Mouse (Mus musculus) heart, postnatal 36 days (tissue): Measurements from ENCODE around the gene Aifm3. TPM values are rescaled to one million over a fixed set of nuclear protein-coding genes. Genes with fewer than 3 reads are reported as not detected.
"Not testable (repeated sequence)": the region's sequence is repeated elsewhere in the genome, so short reads cannot be mapped to it uniquely, and the experiment has no call there.

Source experiments
- DNase-seq, 2 experiments: peaks; one replicate each; pipeline ENCODE4 v3.0.0; 2021 to 2022
- intact Hi-C: fragments of 180-260 bp; cut with DNase I; formaldehyde crosslinking; loops from one replicate; pipeline ENCODE4 v1.15.1; 2025
- total RNA-seq, 2 experiments: library from RNA; stranded (reverse); gene quantifications; 2 replicates each; pipeline ENCODE4 v1.2.3; 2021

Gene Aifm3
- total RNA-seq, 2 experiments from 2014 or later: 0.11 TPM; not detected in 1

GRCm38 (mm10) chr16:17496499-17497305, 7.3 kb downstream of the Aifm3 start:
- peak; percentile 24 to 45 for DNase-seq

GRCm38 (mm10) chr16:17499249-17499883, 10.0 kb downstream of the Aifm3 start:
- no peak for DNase-seq
- intact Hi-C loops: no loop called here

More at GRCm38 (mm10) chr16:17496499-17497305, 7.3 kb downstream of the Aifm3 start:
- intact Hi-C loops: no loop called here

GRCm38 (mm10) chr16:17502681-17503080, 13.3 kb downstream of the Aifm3 start:
- intact Hi-C loops: no loop called here
- no peak for DNase-seq

- intact Hi-C loops: loop anchor here (2.0 kb wide), 1 partner anchor 54 kb away; no protein-coding TSS in a partner anchor
- DNase-seq: no peak
Observed at GRCm38 (mm10) chr16:17507018-17507552, 17.7 kb downstream of the Aifm3 start.

GRCm38 (mm10) chr16:17508031-17508430, 18.6 kb downstream of the Aifm3 start:
- intact Hi-C loops: loop anchor here (2.0 kb wide), 2 partner anchors 23 to 103 kb away; partner anchors contain the start of genes Snap29 and Thap7
- DNase-seq: not testable (repeated sequence)

- DNase-seq: peak; percentile 88 to 93
- intact Hi-C loops: loop anchor here (2.0 kb wide), 2 partner anchors 22 to 104 kb away; partner anchors contain the start of genes Snap29 and Thap7
Observed at GRCm38 (mm10) chr16:17508546-17509239, 19.3 kb downstream of the Aifm3 start, which contains the start of gene Lztr1. Gene Lztr1 (plus strand): TSS chr16:17508688.

- intact Hi-C loops: loop anchor here (2.0 kb wide), 2 partner anchors 22 to 104 kb away; partner anchors contain the start of genes Snap29 and Thap7
- DNase-seq: no peak
Observed at GRCm38 (mm10) chr16:17509240-17509597, 19.8 kb downstream of the Aifm3 start.

- intact Hi-C loops: no loop called here
- DNase-seq: no peak
Observed at GRCm38 (mm10) chr16:17510143-17510542, 20.7 kb downstream of the Aifm3 start.

GRCm38 (mm10) chr16:17510686-17511085, 21.3 kb downstream of the Aifm3 start:
- no peak for DNase-seq
- intact Hi-C loops: no loop called here

- intact Hi-C loops: no loop called here
- no peak for DNase-seq
Observed at GRCm38 (mm10) chr16:17511431-17511830, 22.0 kb downstream of the Aifm3 start.

- DNase-seq: no peak
- intact Hi-C loops: no loop called here
Observed at GRCm38 (mm10) chr16:17518910-17519309, 29.5 kb downstream of the Aifm3 start.

GRCm38 (mm10) chr16:17524156-17524555, 34.7 kb downstream of the Aifm3 start:
- no peak for DNase-seq
- intact Hi-C loops: no loop called here

GRCm38 (mm10) chr16:17525524-17525923, 36.1 kb downstream of the Aifm3 start:
- intact Hi-C loops: no loop called here
- DNase-seq: no peak

- intact Hi-C loops: no loop called here
Observed at GRCm38 (mm10) chr16:17526223-17526622, 36.8 kb downstream of the Aifm3 start.

GRCm38 (mm10) chr16:17527606-17528005, 38.2 kb downstream of the Aifm3 start:
- DNase-seq: no peak
- intact Hi-C loops: no loop called here

More at GRCm38 (mm10) chr16:17526223-17526622, 36.8 kb downstream of the Aifm3 start:
- no peak for DNase-seq

GRCm38 (mm10) chr16:17528276-17528675, 38.9 kb downstream of the Aifm3 start:
- intact Hi-C loops: no loop called here
- DNase-seq: no peak

- intact Hi-C loops: loop anchor here (2.0 kb wide), 2 partner anchors 21 to 125 kb away; partner anchors contain the start of genes Lztr1 and Snap29
- DNase-seq: no peak
Observed at GRCm38 (mm10) chr16:17529981-17530586, 40.7 kb downstream of the Aifm3 start.

GRCm38 (mm10) chr16:17530640-17531288, 41.4 kb downstream of the Aifm3 start, which contains the start of gene Thap7:
Gene Thap7 (minus strand): TSS chr16:17531136.
- intact Hi-C loops: loop anchor here (2.0 kb wide), 2 partner anchors 22 to 126 kb away; partner anchors contain the start of genes Lztr1 and Snap29
- peak; percentile 97 to 98 for DNase-seq

- no peak for DNase-seq
- intact Hi-C loops: no loop called here
Observed at GRCm38 (mm10) chr16:17532271-17532670, 42.9 kb downstream of the Aifm3 start.
